Mouse (Mus musculus) stomach, postnatal 0 days (tissue): ENCODE measurements at regions not wholly inside any gene's neighbourhood (a gene's known extent, or its start where the extent isn't known, plus 50 kb on each side); places are given as distances from the start of the nearest gene placed in this dataset.

ENCODE experiments used
- CTCF ChIP-seq: IDR thresholded peaks from 2 replicates; pipeline ENCODE4 v1.5.1; 2016; ENCODE audit warnings: antibody characterized with exemption, low read depth, mild to moderate bottlenecking, moderate library complexity
- EP300 ChIP-seq: optimal IDR thresholded peaks from 2 replicates; pipeline ENCODE3; 2016; ENCODE audit warnings: antibody characterized with exemption

GRCm38 (mm10) chr8:35323180-35323975, 442.2 kb upstream of the Gm19410 start:
- TF ChIP-seq EP300: no peak
- no peak for TF ChIP-seq CTCF
